Mouse (Mus musculus) MEL (cell line): ENCODE measurements around the gene Sun2. TPM values are rescaled to one million over a fixed set of nuclear protein-coding genes. Genes with fewer than 3 reads are reported as not detected.

Source experiments
- DNase-seq: peaks from one replicate; pipeline ENCODE4 v3.0.0; 2011; ENCODE audit warnings: low read depth, low spot score
- H3K27ac ChIP-seq: 2 replicates; pipeline ENCODE4 v1.5.1; 2012; ENCODE audit warnings: low read depth, mild to moderate bottlenecking, control low read depth, low read length, moderate library complexity; ENCODE audit not compliant: control insufficient read depth
- H3K27me3 ChIP-seq, 2 experiments: fragments of 150-350 bp in 1 of 2; sonication (generic) in 1 of 2; 2 replicates each; pipeline ENCODE4 v1.6.1; 2012; ENCODE audit warnings: low read length in 2 of 2, mild to moderate bottlenecking in 2 of 2, improper control_type of control experiment in 1 of 2, moderate library complexity in 1 of 2; ENCODE audit not compliant: insufficient read depth in 2 of 2, control insufficient read depth in 1 of 2
- H3K36me3 ChIP-seq, 2 experiments: 2 replicates each; pipeline ENCODE4 v1.6.1; 2012 to 2014; ENCODE audit warnings: low read length in 2 of 2, improper control_type of control experiment in 1 of 2, inconsistent platforms in 1 of 2, mild to moderate bottlenecking in 1 of 2; ENCODE audit not compliant: insufficient read depth in 2 of 2, control insufficient read depth in 1 of 2
- H3K4me1 ChIP-seq, 2 experiments: fragments of 150-350 bp in 1 of 2; sonication (generic) in 1 of 2; 2 replicates each; pipeline ENCODE4 v1.6.1; 2012; ENCODE audit warnings: low read length in 2 of 2, improper control_type of control experiment in 1 of 2, mild to moderate bottlenecking in 1 of 2; ENCODE audit not compliant: insufficient read depth in 2 of 2, control insufficient read depth in 1 of 2
- H3K4me3 ChIP-seq, 2 experiments: fragments of 150-350 bp in 1 of 2; sonication (generic) in 1 of 2; 2 replicates each; pipeline ENCODE4 v1.5.1; 2012; ENCODE audit warnings: low read depth in 2 of 2, low read length in 2 of 2, mild to moderate bottlenecking in 2 of 2, moderate library complexity in 2 of 2, control low read depth in 1 of 2, improper control_type of control experiment in 1 of 2; ENCODE audit not compliant: control insufficient read depth in 1 of 2, insufficient read depth in 1 of 2
- H3K79me2 ChIP-seq: 2 replicates; pipeline ENCODE4 v1.6.1; 2012; ENCODE audit warnings: mild to moderate bottlenecking, low read length, moderate library complexity; ENCODE audit not compliant: control insufficient read depth, poor library complexity, insufficient read depth
- H3K9ac ChIP-seq: 2 replicates; pipeline ENCODE4 v1.6.1; 2012; ENCODE audit warnings: low read depth, mild to moderate bottlenecking, control low read depth, low read length, moderate library complexity; ENCODE audit not compliant: control insufficient read depth, poor library complexity, severe bottlenecking
- H3K9me3 ChIP-seq: fragments of 150-350 bp; sonication (generic); replicated peaks from 2 replicates; pipeline ENCODE4 v1.6.1; 2012; ENCODE audit warnings: mild to moderate bottlenecking, low read length, improper control_type of control experiment, moderate library complexity; ENCODE audit not compliant: insufficient read depth
- CHD2 ChIP-seq: IDR thresholded peaks from 2 replicates; pipeline ENCODE4 v1.6.1; 2011; ENCODE audit warnings: low read length, improper control_type of control experiment
- CTCF ChIP-seq, 3 experiments: IDR thresholded peaks in 2 of 3; conservative IDR thresholded peaks in 1 of 3; 2 replicates each; pipeline ENCODE4 v1.5.1; 2011 to 2012; ENCODE audit warnings: low read length in 3 of 3, low read depth in 2 of 3, mild to moderate bottlenecking in 2 of 3, improper control_type of control experiment in 1 of 3, inconsistent platforms in 1 of 3, mixed read lengths in 1 of 3, moderate library complexity in 1 of 3; ENCODE audit not compliant: control insufficient read depth in 1 of 3, insufficient read depth in 1 of 3, poor library complexity in 1 of 3, severe bottlenecking in 1 of 3
- E2F4 ChIP-seq: IDR thresholded peaks from 2 replicates; pipeline ENCODE4 v1.6.1; 2011; ENCODE audit warnings: low read depth, low read length, improper control_type of control experiment, borderline replicate concordance
- ELF1 ChIP-seq: IDR thresholded peaks from 2 replicates; pipeline ENCODE4 v1.6.1; 2014; ENCODE audit warnings: low read depth, mild to moderate bottlenecking, inconsistent platforms, low read length, improper control_type of control experiment, moderate library complexity
- EP300 ChIP-seq, 2 experiments: IDR thresholded peaks; 2 replicates each; pipeline ENCODE4 v1.6.1; 2011; ENCODE audit warnings: improper control_type of control experiment in 2 of 2, low read length in 2 of 2, low read depth in 1 of 2, mild to moderate bottlenecking in 1 of 2
- ETS1 ChIP-seq: IDR thresholded peaks from 2 replicates; pipeline ENCODE4 v1.6.1; 2012; ENCODE audit warnings: low read depth, mild to moderate bottlenecking, inconsistent platforms, low read length, improper control_type of control experiment, moderate library complexity
- HCFC1 ChIP-seq: IDR thresholded peaks from 2 replicates; pipeline ENCODE4 v1.6.1; 2012; ENCODE audit warnings: low read depth, mild to moderate bottlenecking, inconsistent platforms, low read length, improper control_type of control experiment, moderate library complexity
- MAFK ChIP-seq: IDR thresholded peaks from 2 replicates; pipeline ENCODE4 v1.6.1; 2011; ENCODE audit warnings: low read depth, mild to moderate bottlenecking, low read length, improper control_type of control experiment, borderline replicate concordance
- MEF2A ChIP-seq: IDR thresholded peaks from 2 replicates; pipeline ENCODE4 v1.6.1; 2014; ENCODE audit warnings: low read depth, mild to moderate bottlenecking, inconsistent platforms, low read length, improper control_type of control experiment; ENCODE audit not compliant: poor library complexity, insufficient replicate concordance, severe bottlenecking; ENCODE audit errors: extremely low read depth
- MXI1 ChIP-seq: IDR thresholded peaks from 2 replicates; pipeline ENCODE4 v1.6.1; 2011; ENCODE audit warnings: mild to moderate bottlenecking, low read depth, low read length, improper control_type of control experiment
- NRF1 ChIP-seq: IDR thresholded peaks from 2 replicates; pipeline ENCODE4 v1.6.1; 2014; ENCODE audit warnings: low read depth, mild to moderate bottlenecking, inconsistent platforms, low read length, improper control_type of control experiment, moderate library complexity; ENCODE audit not compliant: poor library complexity, insufficient read depth, severe bottlenecking
- POLR2A ChIP-seq, 2 experiments: IDR thresholded peaks; 2 replicates each; pipeline ENCODE4 v1.6.1; 2011 to 2012; ENCODE audit warnings: low read length in 2 of 2, mild to moderate bottlenecking in 2 of 2, control low read depth in 1 of 2, improper control_type of control experiment in 1 of 2, low read depth in 1 of 2, moderate library complexity in 1 of 2; ENCODE audit not compliant: control insufficient read depth in 1 of 2, insufficient read depth in 1 of 2, poor library complexity in 1 of 2
- RAD21 ChIP-seq: IDR thresholded peaks from 2 replicates; pipeline ENCODE4 v1.6.1; 2011; ENCODE audit warnings: mild to moderate bottlenecking, low read depth, low read length, improper control_type of control experiment
- SIN3A ChIP-seq: IDR thresholded peaks from 2 replicates; pipeline ENCODE4 v1.6.1; 2012; ENCODE audit warnings: low read length, improper control_type of control experiment, inconsistent platforms
- TAL1 ChIP-seq: IDR thresholded peaks from 2 replicates; pipeline ENCODE4 v1.6.1; 2012; ENCODE audit warnings: mild to moderate bottlenecking, inconsistent platforms, low read length, moderate library complexity, mixed read lengths
- TCF12 ChIP-seq: IDR thresholded peaks from 2 replicates; pipeline ENCODE4 v1.6.1; 2014; ENCODE audit warnings: low read depth, mild to moderate bottlenecking, inconsistent platforms, low read length, improper control_type of control experiment, moderate library complexity
- USF1 ChIP-seq: IDR thresholded peaks from 2 replicates; pipeline ENCODE4 v1.6.1; 2014; ENCODE audit warnings: low read depth, mild to moderate bottlenecking, inconsistent platforms, low read length, improper control_type of control experiment, moderate library complexity
- USF2 ChIP-seq, 2 experiments: IDR thresholded peaks; 2 replicates each; pipeline ENCODE4 v1.6.1; 2011 to 2012; ENCODE audit warnings: improper control_type of control experiment in 2 of 2, low read length in 2 of 2, borderline replicate concordance in 1 of 2, inconsistent platforms in 1 of 2, low read depth in 1 of 2, mild to moderate bottlenecking in 1 of 2; ENCODE audit not compliant: insufficient read depth in 1 of 2
- ZC3H11A ChIP-seq: IDR thresholded peaks from 2 replicates; pipeline ENCODE4 v1.6.1; 2012; ENCODE audit warnings: low read depth, mild to moderate bottlenecking, inconsistent platforms, low read length, improper control_type of control experiment
- ZKSCAN1 ChIP-seq: IDR thresholded peaks from 2 replicates; pipeline ENCODE4 v1.6.1; 2012; ENCODE audit warnings: low read depth, mild to moderate bottlenecking, inconsistent platforms, low read length, improper control_type of control experiment, moderate library complexity
- polyA plus RNA-seq, 2 experiments: library from polyadenylated mRNA; stranded (reverse) in 1 of 2; unstranded in 1 of 2; fragments of >175 nt in 1 of 2; fragments of >200 nt in 1 of 2; gene quantifications; 2 replicates each; pipeline versions ENCODE4 v1.2.1 to v1.2.4; 2012; ENCODE audit warnings: low replicate concordance in 2 of 2, low read depth in 1 of 2; ENCODE audit not compliant: insufficient read length in 2 of 2, insufficient read depth in 1 of 2, missing spikeins in 1 of 2
- total RNA-seq: library from RNA; depleted of rRNA; stranded (reverse); fragments of 300-350 nt; gene quantifications from 2 replicates; pipeline ENCODE4 v1.2.3, GENCODE M21; 2012

The Sun2 gene
- total and polyA plus RNA-seq, 3 experiments = 4.3 to 10.6 TPM; not detected in 1

- peaks cover 53% of the 10 kb centered on the region for H3K79me2 ChIP-seq
- no peak overlapping the region for H3K9ac ChIP-seq
- peaks cover 0 to 37% of the 10 kb centered on the region in 2 experiments; a peak in 3 of 4 replicates for H3K36me3 ChIP-seq
- DNase-seq = no peak
- H3K27ac ChIP-seq = peak overlapping the region; percentile 9; the same call in 1 of the 2 replicates
- TF ChIP-seq TAL1 (peak; percentile 71), USF1 (no peak)
- H3K4me1 ChIP-seq = peaks cover 7 to 31% of the 10 kb centered on the region in 2 experiments
- no peaks in the 10 kb centered on the region for H3K9me3 ChIP-seq
- no peak overlapping the region for H3K4me3 ChIP-seq
- no peaks in the 10 kb centered on the region for H3K27me3 ChIP-seq
Measured at GRCm38 (mm10) chr15:79694512-79694911, 47.8 kb downstream of the Sun2 start.

DNA sequence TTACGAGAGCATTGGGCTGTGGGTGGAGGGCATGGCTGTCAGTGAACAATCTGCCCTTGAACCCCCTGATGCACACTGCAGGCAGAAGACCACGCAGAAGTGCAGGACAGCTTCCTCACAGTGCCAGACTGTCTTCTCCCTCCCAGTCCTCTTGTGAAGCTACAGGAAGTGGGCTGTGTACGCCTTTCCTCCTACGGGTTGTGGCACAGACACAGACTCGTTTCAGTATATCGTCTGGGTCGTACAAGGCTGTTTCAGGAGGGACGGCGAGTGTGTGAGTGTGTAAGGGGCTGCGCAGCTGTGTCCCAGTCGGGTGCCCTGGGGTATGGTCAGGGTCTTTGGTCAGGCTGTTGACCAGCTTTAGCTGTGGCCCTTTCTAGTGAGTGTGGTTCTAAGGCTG, 48.6 kb downstream of the Sun2 start:
- TF ChIP-seq ZC3H11A = no peak
- TF ChIP-seq CHD2 = no peak
- TF ChIP-seq MEF2A = no peak
- no peak for TF ChIP-seq USF2 (IDR thresholded peaks at IDR 0.05; ENCODE audit: borderline replicate concordance in 1 of 2, insufficient read depth in 1 of 2, low read depth in 1 of 2, low read length in 2 of 2)
- no peak for TF ChIP-seq NRF1
- no peak for TF ChIP-seq MXI1
- TF ChIP-seq ELF1 = no peak
- no peak for TF ChIP-seq RAD21
- TF ChIP-seq TCF12 = no peak
- TF ChIP-seq E2F4 = no peak
- no peak for TF ChIP-seq ETS1
- TF ChIP-seq ZKSCAN1 = no peak
- no peak for TF ChIP-seq HCFC1
- TF ChIP-seq CTCF (IDR thresholded peaks at IDR 0.05 in 2 of 3, conservative IDR thresholded peaks at IDR 0.05 in 1 of 3; ENCODE audit: control insufficient read depth in 1 of 3, insufficient read depth in 1 of 3, low read depth in 2 of 3, low read length in 3 of 3, poor library complexity in 1 of 3, severe bottlenecking in 1 of 3) = no peak
- TF ChIP-seq SIN3A = no peak
- no peak for TF ChIP-seq POLR2A (IDR thresholded peaks at IDR 0.05; ENCODE audit: control insufficient read depth in 1 of 2, insufficient read depth in 1 of 2, low read depth in 1 of 2, low read length in 2 of 2, poor library complexity in 1 of 2)
- TF ChIP-seq EP300 (IDR thresholded peaks at IDR 0.05; ENCODE audit: low read depth in 1 of 2, low read length in 2 of 2) = no peak
- TF ChIP-seq MAFK = no peak
- TF ChIP-seq, all 39 proteins: peak for 0
- peaks cover 0 to 40% of the 10 kb centered on the region in 2 experiments; a peak in 3 of 4 replicates for H3K36me3 ChIP-seq
- peak overlapping the region; percentile 10; the same call in 1 of the 2 replicates for H3K9ac ChIP-seq
- no peak for DNase-seq
- peaks cover 8 to 31% of the 10 kb centered on the region in 2 experiments for H3K4me1 ChIP-seq
- H3K9me3 ChIP-seq = no peaks in the 10 kb centered on the region
- H3K27me3 ChIP-seq = no peaks in the 10 kb centered on the region
- no peak overlapping the region for H3K27ac ChIP-seq
- no peak overlapping the region for H3K4me3 ChIP-seq
- peaks cover 49% of the 10 kb centered on the region for H3K79me2 ChIP-seq
